Mouse (Mus musculus): Measurements from ENCODE around the gene Phf23.

DNA sequence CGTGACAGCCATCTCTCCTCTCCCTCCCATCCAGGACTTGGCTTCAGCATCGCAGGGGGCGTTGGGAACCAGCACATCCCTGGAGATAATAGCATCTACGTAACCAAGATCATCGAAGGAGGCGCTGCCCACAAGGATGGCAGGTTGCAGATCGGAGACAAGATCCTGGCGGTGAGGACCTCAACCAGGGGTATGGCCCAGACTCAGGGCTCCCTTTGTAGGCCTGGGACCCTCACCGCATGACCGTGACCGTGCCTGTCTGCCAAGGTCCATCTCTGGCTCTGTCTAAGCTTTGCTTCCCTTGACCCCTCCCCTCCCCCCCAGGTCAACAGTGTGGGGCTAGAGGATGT, 35.7 kb downstream of the Phf23 start:
- no peak for TF ChIP-seq CTCF (IDR thresholded peaks at IDR 0.05; ENCODE audit: control insufficient read depth, insufficient read depth, insufficient read length)
- no peak for TF ChIP-seq USF1 (IDR thresholded peaks at IDR 0.05; ENCODE audit: low read depth)
